Mouse (Mus musculus): Measurements from ENCODE around the gene Sall4. TPM values are rescaled to one million over a fixed set of nuclear protein-coding genes. Genes with fewer than 3 reads are reported as not detected.

Sall4 gene
- under 1 TPM in 2 of 4 experiments, not detected in 2; 0.39 to 0.66 TPM for total RNA-seq (2022)

- DNase-seq (ENCODE audit: low spot score in 2 of 2): no peak
These were observed at the start of gene Sall4 for GRCm38 (mm10) chr2:168767582-168767981. Sall4 (minus strand) TSS chr2:168767943.

- no peak for DNase-seq (ENCODE audit: low spot score in 2 of 2)
These were observed 45.5 kb upstream of the Sall4 start for GRCm38 (mm10) chr2:168813243-168813642.

- no peak for DNase-seq (ENCODE audit: low spot score in 2 of 2)
These were observed 42.2 kb upstream of the Sall4 start for GRCm38 (mm10) chr2:168809895-168810294.

- DNase-seq (ENCODE audit: low spot score in 2 of 2): no peak
These were observed 39.9 kb upstream of the Sall4 start for GRCm38 (mm10) chr2:168807681-168808080.

GRCm38 (mm10) chr2:168803849-168804248, 36.1 kb upstream of the Sall4 start:
- DNase-seq (ENCODE audit: low spot score in 2 of 2): no peak

GRCm38 (mm10) chr2:168799326-168799725, 31.6 kb upstream of the Sall4 start:
- no peak for DNase-seq (ENCODE audit: low spot score in 2 of 2)

GRCm38 (mm10) chr2:168798921-168799320, 31.2 kb upstream of the Sall4 start:
- no peak for DNase-seq (ENCODE audit: low spot score in 2 of 2)

- DNase-seq (ENCODE audit: low spot score in 2 of 2): no peak
These were observed 23.5 kb upstream of the Sall4 start for GRCm38 (mm10) chr2:168791115-168791802.

- DNase-seq (ENCODE audit: low spot score in 2 of 2): no peak
These were observed 18.4 kb upstream of the Sall4 start for GRCm38 (mm10) chr2:168786174-168786573.

GRCm38 (mm10) chr2:168780596-168780995, 12.9 kb upstream of the Sall4 start:
- DNase-seq (ENCODE audit: low spot score in 2 of 2): no peak

- no peak for DNase-seq (ENCODE audit: low spot score in 2 of 2)
These were observed 12.3 kb upstream of the Sall4 start for GRCm38 (mm10) chr2:168780024-168780423.

GRCm38 (mm10) chr2:168777481-168777880, 9.7 kb upstream of the Sall4 start:
- DNase-seq (ENCODE audit: low spot score in 2 of 2): no peak

GRCm38 (mm10) chr2:168776238-168776637, 8.5 kb upstream of the Sall4 start:
- no peak for DNase-seq (ENCODE audit: low spot score in 2 of 2)

GRCm38 (mm10) chr2:168769259-168769658, 1.5 kb upstream of the Sall4 start:
- DNase-seq (ENCODE audit: low spot score in 2 of 2): no peak

- DNase-seq (ENCODE audit: low spot score in 2 of 2): no peak
These were observed 993 bp downstream of the Sall4 start for GRCm38 (mm10) chr2:168766538-168767361.

GRCm38 (mm10) chr2:168765696-168766537, 1.8 kb downstream of the Sall4 start:
- DNase-seq (ENCODE audit: low spot score in 2 of 2): no peak

- no peak for DNase-seq (ENCODE audit: low spot score in 2 of 2)
These were observed 2.6 kb downstream of the Sall4 start for GRCm38 (mm10) chr2:168765065-168765681.

GRCm38 (mm10) chr2:168764460-168764867, 3.3 kb downstream of the Sall4 start:
- no peak for DNase-seq (ENCODE audit: low spot score in 2 of 2)

- no peak for DNase-seq (ENCODE audit: low spot score in 2 of 2)
These were observed 4.0 kb downstream of the Sall4 start for GRCm38 (mm10) chr2:168763785-168764184.

- DNase-seq (ENCODE audit: low spot score in 2 of 2): no peak
These were observed 5.3 kb downstream of the Sall4 start for GRCm38 (mm10) chr2:168762411-168762815.

- DNase-seq (ENCODE audit: low spot score in 2 of 2): no peak
These were observed 5.8 kb downstream of the Sall4 start for GRCm38 (mm10) chr2:168761954-168762353.

Data from left cerebral cortex, adult 8-10 months (tissue).